Mouse (Mus musculus) heart, postnatal 10 days (tissue): Measurements from ENCODE around the gene Vps53. TPM values are rescaled to one million over a fixed set of nuclear protein-coding genes. Genes with fewer than 3 reads are reported as not detected.
A peak's percentile ranks its signal among the peaks of the same experiment; 100 is the strongest.

Source experiments
- DNase-seq, 2 experiments: peaks; one replicate each; pipeline ENCODE4 v3.0.0; 2021
- intact Hi-C: fragments of 180-260 bp; cut with DNase I; formaldehyde crosslinking; loops from one replicate; pipeline ENCODE4 v1.15.1; 2025
- total RNA-seq, 2 experiments: library from RNA; stranded (reverse); gene quantifications; 2 replicates each; pipeline ENCODE4 v1.2.3; 2021

Gene Vps53
- total RNA-seq, 2 experiments from 2014 or later: 31.0 to 32.7 TPM

DNA sequence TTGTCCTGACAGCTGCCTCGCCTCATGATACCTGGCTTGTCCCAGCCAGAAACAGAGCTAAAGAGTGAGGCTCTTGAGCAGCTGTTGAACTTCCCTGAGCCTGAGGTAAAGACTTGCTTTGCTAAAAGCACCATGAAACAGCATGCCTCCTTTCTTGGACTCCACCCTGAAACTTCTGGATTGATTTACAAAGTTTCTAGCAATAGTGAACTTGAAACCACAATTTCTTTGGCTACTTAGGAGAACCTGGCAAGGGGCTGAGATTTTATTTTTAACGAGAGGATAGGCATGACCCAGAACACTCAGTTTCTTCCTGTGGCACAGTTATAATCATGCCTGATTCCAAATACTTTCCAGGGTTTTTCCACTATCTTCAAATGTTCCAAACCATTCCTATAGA lies 56.9 kb downstream of the Vps53 start:
- intact Hi-C loops: no loop called here
- DNase-seq: no peak

- intact Hi-C loops: no loop called here
- no peak for DNase-seq
Measured at GRCm38 (mm10) chr11:76121086-76121485, 58.4 kb downstream of the Vps53 start.

- peak; percentile 27 to 31 for DNase-seq
- intact Hi-C loops: no loop called here
Measured at GRCm38 (mm10) chr11:76120407-76120901, 59.0 kb downstream of the Vps53 start.

- DNase-seq: no peak
- intact Hi-C loops: no loop called here
Measured at GRCm38 (mm10) chr11:76110416-76110815, 69.0 kb downstream of the Vps53 start.

DNA sequence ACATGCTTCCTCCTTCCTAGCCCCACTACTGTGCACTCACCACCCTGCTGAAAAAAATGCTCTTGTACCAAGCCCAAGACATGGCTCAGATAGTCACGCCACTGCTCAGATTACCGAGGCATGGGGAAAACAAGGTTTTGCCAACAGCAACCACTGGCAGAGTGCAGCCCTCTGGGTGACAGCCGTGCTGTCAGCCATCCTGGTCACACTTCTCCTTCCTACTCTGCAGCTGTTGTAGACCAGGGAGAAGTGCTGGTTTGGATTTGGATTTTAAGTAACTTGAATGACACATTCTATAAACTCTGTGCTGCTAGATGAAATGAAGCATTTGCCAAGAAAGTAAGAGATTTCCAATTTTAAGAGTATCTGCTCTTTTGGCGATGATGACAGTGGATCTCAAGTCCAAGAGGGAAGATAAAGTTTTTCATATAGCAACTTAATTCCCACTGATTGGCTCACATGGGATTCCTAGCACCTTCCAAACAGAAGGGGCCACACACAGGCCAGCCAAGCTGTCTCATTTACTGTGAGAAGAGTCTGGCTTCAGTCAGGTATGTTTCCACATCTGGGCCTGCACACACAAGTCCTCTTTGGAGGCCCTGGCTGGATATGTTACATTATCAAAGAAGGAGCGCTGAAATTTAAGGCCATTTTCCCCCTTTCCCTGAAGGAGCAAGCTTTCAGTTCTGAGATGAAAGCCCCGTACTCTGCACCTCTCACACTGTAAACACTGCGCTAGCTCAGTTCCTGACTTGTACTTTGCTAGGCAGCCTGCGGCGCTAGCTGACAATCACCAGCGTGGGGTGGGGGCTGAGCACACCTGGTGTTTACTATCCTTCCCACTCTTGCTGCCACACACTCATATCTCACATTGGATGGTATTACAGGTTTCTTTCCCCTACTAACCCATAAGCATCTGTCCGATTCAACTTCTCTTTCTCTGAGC lies 72.6 kb downstream of the Vps53 start:
- DNase-seq: no peak
- intact Hi-C loops: no loop called here

GRCm38 (mm10) chr11:76101154-76101553 lies 78.3 kb downstream of the Vps53 start:
- intact Hi-C loops: no loop called here

DNA sequence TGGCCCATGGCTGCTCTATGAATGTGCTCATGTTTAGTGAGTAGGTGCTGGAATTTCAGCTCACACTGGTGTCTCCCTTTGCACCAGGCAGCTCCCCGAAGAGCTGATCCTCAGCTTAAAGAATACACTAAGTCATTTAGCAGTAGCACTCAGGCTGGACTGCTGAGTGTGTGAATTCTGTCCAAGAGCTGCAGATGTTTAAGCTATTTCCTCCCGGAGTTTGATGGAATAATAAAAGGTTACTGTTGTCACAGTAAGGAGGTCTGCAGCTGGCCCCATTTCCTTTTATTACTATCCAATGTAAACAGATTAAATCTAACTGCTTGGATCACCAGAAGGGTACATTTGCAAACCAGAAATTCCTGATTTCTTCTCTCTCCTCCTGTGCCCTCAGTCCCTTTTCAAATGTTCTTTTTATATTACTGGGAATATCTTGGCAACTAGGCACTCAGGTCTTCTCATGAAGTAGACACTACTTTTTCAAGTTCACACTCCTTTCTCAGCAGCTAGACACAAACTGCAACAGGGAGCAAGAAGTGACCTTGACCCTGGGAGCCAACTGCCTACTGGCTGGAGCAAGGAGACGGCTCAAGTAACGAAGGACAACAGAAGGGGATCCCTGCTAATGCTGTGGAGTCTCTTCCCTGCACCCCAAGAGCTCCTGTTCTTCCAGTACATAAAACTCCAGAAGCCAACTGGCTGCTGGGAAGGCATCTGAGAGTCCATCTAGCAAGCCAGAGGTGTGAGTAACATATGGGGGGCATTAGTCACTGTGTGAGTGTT lies 80.1 kb downstream of the Vps53 start:
- peak; percentile 41 for DNase-seq
- intact Hi-C loops: loop anchor here (5.0 kb wide), 1 partner anchor 33 kb away; no protein-coding TSS in a partner anchor

More at GRCm38 (mm10) chr11:76101154-76101553, 78.3 kb downstream of the Vps53 start:
- no peak for DNase-seq

- no peak for DNase-seq
- intact Hi-C loops: no loop called here
Measured at GRCm38 (mm10) chr11:76093610-76094009, 85.8 kb downstream of the Vps53 start.

GRCm38 (mm10) chr11:76089776-76090175 lies 89.7 kb downstream of the Vps53 start:
- no peak for DNase-seq
- intact Hi-C loops: no loop called here

DNA sequence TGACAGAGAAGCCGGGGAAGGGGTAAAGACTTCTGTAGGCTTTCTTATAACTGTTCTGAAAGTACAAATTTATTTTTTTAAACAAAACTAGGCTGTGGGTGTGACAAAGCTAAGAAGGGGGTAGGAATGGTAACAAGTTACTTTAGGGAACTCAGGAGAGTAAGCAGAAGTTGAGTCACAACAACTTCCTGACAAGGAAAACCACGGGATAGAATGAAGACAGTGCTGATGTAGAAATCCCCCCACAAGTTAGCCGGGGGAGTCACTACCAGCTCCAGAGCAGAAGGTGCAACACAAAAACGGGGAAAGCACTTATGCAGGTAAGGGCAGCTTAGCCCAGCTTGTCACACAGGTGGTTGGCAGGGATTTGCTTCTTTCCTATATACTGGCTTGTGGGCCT lies 90.9 kb downstream of the Vps53 start:
- no peak for DNase-seq
- intact Hi-C loops: no loop called here

DNA sequence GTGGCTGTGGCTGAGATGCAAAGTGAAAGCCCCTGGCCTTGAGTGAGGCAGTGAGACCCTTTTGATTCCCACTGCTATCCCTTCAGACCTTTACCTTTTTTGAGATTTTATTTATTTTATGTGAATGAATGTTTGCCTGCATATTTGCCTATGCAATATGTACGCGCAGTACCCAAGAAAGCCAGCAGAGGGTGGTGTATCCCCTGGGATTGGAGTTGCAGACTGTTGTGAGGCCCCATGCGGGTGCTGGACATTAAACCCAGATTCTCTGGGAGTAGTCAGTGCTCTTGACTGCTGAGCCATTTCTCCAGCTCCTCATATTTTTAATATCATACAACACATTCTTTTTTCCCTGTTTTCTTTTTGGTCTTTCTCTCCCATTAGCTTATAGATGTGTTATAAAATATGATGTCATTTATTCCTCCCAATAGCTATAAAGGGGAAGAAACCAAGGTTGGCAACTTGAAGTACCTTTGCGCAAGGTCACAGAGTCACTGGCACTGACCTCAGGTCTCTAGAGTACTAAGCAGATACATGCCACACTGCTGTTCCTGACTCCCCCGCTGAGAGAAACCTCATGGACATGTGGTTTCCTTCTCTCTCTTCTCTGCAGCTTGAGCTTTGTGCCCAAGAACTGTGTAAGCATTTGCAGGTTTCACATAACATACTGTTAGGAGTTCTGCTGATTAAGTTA lies 93.4 kb downstream of the Vps53 start:
- intact Hi-C loops: loop anchor here (1.0 kb wide), 1 partner anchor 81 kb away; no protein-coding TSS in a partner anchor
- peak in 1 of 2 experiments; percentile 68 for DNase-seq

GRCm38 (mm10) chr11:76084943-76085342 lies 94.5 kb downstream of the Vps53 start:
- intact Hi-C loops: loop anchor here (5.0 kb wide), 1 partner anchor 43 kb away; no protein-coding TSS in a partner anchor
- DNase-seq: no peak

DNA sequence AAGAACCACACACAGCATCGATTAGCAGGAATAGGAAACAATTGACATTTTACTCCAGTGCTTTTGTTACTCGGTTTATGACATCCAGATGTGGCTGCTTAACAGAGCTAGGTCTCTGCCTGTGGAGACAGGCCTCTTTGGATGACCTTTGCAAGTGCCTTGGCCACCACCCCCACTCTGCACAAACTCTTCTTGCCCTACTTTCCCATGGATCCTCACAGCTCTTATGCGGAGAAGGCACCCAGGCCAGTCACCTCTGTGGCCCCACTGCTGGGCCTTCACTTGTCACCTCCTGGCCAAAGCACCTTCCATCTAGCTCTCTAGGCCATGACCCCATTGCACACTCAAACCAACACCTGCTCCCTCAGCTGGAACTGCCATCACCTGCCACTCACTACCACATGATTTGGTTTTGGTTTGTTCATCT lies 95.5 kb downstream of the Vps53 start:
- intact Hi-C loops: loop anchor here (5.0 kb wide), 1 partner anchor 42 kb away; no protein-coding TSS in a partner anchor
- no peak for DNase-seq

GRCm38 (mm10) chr11:76081048-76081640 lies 98.3 kb downstream of the Vps53 start:
- DNase-seq: peak; percentile 40 to 55

GRCm38 (mm10) chr11:76080293-76080692 lies 99.2 kb downstream of the Vps53 start:
- no peak for DNase-seq
- intact Hi-C loops: loop anchor here (5.0 kb wide), 1 partner anchor 38 kb away; no protein-coding TSS in a partner anchor

More at GRCm38 (mm10) chr11:76081048-76081640, 98.3 kb downstream of the Vps53 start:
- intact Hi-C loops: loop anchor here (1.0 to 5.0 kb wide), 2 partner anchors 39 to 54 kb away; partner anchors contain the start of gene Rflnb

DNA sequence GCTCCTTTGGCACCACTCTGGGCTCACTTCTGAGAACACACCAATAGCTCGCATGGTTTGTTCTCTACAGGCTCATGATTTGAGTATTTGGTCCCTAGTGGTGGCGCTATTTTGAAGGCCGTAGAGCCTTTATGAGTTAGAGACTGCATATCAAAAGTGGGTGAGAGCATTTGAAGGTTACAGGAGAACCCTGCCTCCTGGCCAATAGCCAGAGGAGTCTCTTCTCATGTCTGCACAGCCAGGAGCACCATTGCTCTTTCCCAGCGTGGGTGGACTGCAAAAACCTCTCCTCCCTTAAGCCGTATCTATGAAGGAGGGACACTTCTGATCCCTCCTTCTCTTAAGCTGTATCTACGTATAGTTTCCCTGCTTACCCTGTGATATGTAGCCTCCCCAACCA lies 102.1 kb downstream of the Vps53 start:
- intact Hi-C loops: no loop called here
- no peak for DNase-seq

GRCm38 (mm10) chr11:76074296-76075093 lies 105.0 kb downstream of the Vps53 start:
- DNase-seq: peak in 1 of 2 experiments; percentile 17
- intact Hi-C loops: no loop called here

GRCm38 (mm10) chr11:76069816-76070215 lies 109.6 kb downstream of the Vps53 start:
- intact Hi-C loops: loop anchor here (5.0 kb wide), 1 partner anchor 43 kb away; the partner anchor contains the start of gene Rflnb
- DNase-seq: peak in 1 of 2 experiments; percentile 55
